Mouse (Mus musculus): Measurements from ENCODE around the gene Syde1. TPM values are rescaled to one million over a fixed set of nuclear protein-coding genes. Genes with fewer than 3 reads are reported as not detected.

Gene Syde1
- polyA plus RNA-seq, 1 experiment from 2014 or later = 12.2 TPM

- Histone ChIP-seq H3K36me3 (peaks cover 14% of the 10 kb centered on the region), H3K27ac (no peak overlapping the region), H3K9me3 (no peaks in the 10 kb centered on the region), H3K4me1 (replicated peaks) (peaks cover 17% of the 10 kb centered on the region), H3K4me3 (no peak overlapping the region), H3K27me3 (ENCODE audit: insufficient read depth, poor library complexity, severe bottlenecking) (no peaks in the 10 kb centered on the region)
- no peak for DNase-seq (ENCODE audit: low spot score)
- WGBS = 81% methylated on average over 3 of the region's 3 CpGs
Observed at GRCm38 (mm10) chr10:78573226-78573625, 18.5 kb downstream of the Syde1 start.

DNA sequence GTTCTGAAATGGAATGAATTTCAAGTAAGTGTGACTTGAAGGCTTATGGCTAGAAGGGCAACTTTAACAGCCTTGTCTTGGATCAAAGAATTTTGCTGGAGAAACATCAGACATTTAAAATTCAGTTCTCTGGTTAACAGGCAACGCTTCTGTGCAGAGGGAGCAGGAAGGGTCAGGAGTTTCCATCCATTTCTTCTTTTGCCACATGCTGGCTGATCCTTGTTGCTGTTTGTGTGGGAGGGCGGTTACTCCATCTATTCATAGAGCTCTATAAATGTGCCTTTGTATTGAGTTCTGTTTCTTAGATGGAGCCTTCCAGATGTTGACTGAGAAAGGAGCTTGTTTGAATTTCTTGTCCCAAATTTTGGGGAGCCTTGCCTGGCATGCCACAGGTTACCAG is 20.9 kb downstream of the Syde1 start:
- Histone ChIP-seq H3K27ac (no peak overlapping the region), H3K36me3 (no peaks in the 10 kb centered on the region), H3K9me3 (no peaks in the 10 kb centered on the region), H3K27me3 (ENCODE audit: insufficient read depth, poor library complexity, severe bottlenecking) (no peaks in the 10 kb centered on the region), H3K4me1 (replicated peaks) (peaks cover 17% of the 10 kb centered on the region), H3K4me3 (no peak overlapping the region)
- WGBS = 67% methylated on average over 2 of the region's 2 CpGs
- no peak for DNase-seq (ENCODE audit: low spot score)

DNA sequence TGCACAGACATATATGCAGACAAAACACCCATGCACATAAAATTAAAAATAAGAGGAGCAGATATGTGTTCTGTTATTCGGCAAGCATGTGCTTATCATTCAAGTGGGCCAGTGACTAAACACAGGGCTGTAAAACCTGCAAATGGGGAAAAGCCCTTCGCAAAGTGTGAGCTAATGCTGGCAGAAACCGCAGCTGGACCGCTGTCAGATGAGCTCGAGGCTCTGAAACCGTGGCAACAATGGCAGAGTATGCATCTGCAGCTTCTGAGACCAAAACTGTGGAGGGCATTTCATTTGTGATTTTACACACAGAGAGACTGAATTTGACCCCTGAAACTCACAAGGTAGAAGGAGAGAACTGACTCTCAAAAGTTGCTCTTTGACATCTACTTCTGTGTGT is 21.3 kb downstream of the Syde1 start:
- 71% methylated on average over 6 of the region's 6 CpGs for WGBS
- H3K27ac ChIP-seq = no peak overlapping the region

GRCm38 (mm10) chr10:78569686-78570085 is 22.1 kb downstream of the Syde1 start:
- DNase-seq (ENCODE audit: low spot score) = no peak
- WGBS = 66% methylated on average over 3 of the region's 3 CpGs
- Histone ChIP-seq H3K9me3 (no peaks in the 10 kb centered on the region), H3K4me1 (replicated peaks) (0 out of 2 replicates have a peak, but pooled peaks cover 6% of the 10 kb centered on the region), H3K27ac (no peak overlapping the region), H3K4me3 (no peak overlapping the region), H3K36me3 (no peaks in the 10 kb centered on the region), H3K27me3 (ENCODE audit: insufficient read depth, poor library complexity, severe bottlenecking) (no peaks in the 10 kb centered on the region)

More for the DNA sequence above, 21.3 kb downstream of the Syde1 start:
- DNase-seq (ENCODE audit: low spot score) = no peak
- Histone ChIP-seq H3K4me1 (replicated peaks) (peaks cover 12% of the 10 kb centered on the region), H3K27me3 (ENCODE audit: insufficient read depth, poor library complexity, severe bottlenecking) (no peaks in the 10 kb centered on the region), H3K36me3 (no peaks in the 10 kb centered on the region), H3K4me3 (no peak overlapping the region), H3K9me3 (no peaks in the 10 kb centered on the region)

DNA sequence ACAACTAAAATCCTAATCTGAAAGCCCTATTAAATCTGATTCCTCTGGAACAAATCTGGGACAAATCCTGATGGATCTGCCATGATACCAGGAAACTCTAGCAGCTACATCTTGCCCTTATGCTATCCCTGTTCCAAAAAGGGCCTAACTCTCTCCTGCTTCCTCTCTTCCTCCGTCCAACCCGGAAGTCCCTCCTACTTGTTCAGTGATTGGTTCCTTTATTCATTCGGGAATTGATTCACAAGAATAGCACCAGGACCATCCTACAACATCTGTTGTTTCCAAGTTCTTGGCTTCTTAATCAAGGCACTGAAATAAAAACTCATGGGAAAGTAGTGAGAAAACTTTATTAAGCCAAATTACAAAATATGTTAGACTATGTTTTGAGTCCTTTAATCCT is 22.6 kb downstream of the Syde1 start:
- H3K27ac ChIP-seq = no peak overlapping the region
- WGBS = 87% methylated on average over 3 of the region's 3 CpGs
- no peaks in the 10 kb centered on the region for H3K9me3 ChIP-seq
- H3K4me3 ChIP-seq = no peak overlapping the region
- no peaks in the 10 kb centered on the region for H3K27me3 ChIP-seq (ENCODE audit: insufficient read depth, poor library complexity, severe bottlenecking)
- H3K36me3 ChIP-seq = no peaks in the 10 kb centered on the region
- DNase-seq (ENCODE audit: low spot score) = no peak
- 0 out of 2 replicates have a peak, but pooled peaks cover 6% of the 10 kb centered on the region for H3K4me1 ChIP-seq (replicated peaks)

- Histone ChIP-seq H3K36me3 (no peaks in the 10 kb centered on the region), H3K4me3 (no peak overlapping the region), H3K4me1 (replicated peaks) (no peaks in the 10 kb centered on the region), H3K27ac (no peak overlapping the region), H3K9me3 (no peaks in the 10 kb centered on the region), H3K27me3 (ENCODE audit: insufficient read depth, poor library complexity, severe bottlenecking) (no peaks in the 10 kb centered on the region)
- WGBS = 93% methylated on average over 1 of the region's 1 CpGs
- DNase-seq (ENCODE audit: low spot score) = no peak
Observed at GRCm38 (mm10) chr10:78565070-78565469, 26.7 kb downstream of the Syde1 start.

DNA sequence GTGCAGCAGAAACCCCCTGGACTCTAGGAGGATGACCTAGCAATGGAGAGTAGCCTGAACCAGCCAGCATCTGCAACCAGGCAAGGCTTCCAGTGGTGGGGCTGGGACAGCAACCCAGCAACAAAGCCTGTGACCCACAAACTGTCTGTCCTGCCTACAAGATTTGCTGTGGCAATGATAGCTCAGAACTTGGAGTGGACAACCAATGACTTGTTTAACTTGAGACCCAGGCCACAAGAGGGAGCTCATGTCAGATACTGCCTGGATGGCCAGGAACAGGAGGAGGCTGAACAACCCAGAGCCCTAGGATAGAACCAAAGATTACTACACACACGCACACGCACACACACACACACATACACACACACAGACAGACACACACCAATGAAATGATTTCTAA is 50.8 kb downstream of the Syde1 start:
- Histone ChIP-seq H3K9me3 (no peaks in the 10 kb centered on the region), H3K36me3 (no peaks in the 10 kb centered on the region), H3K27ac (no peak overlapping the region), H3K4me3 (no peak overlapping the region), H3K4me1 (replicated peaks) (no peaks in the 10 kb centered on the region), H3K27me3 (ENCODE audit: insufficient read depth, poor library complexity, severe bottlenecking) (no peaks in the 10 kb centered on the region)
- WGBS = 66% methylated on average over 2 of the region's 2 CpGs
- no peak for DNase-seq (ENCODE audit: low spot score)

Other genes with a start within 250 kb of the Syde1 start
- gene Agpat3, start 239.5 kb downstream of the Syde1 start, polyA plus RNA-seq (2016; fragmentation: Nextera tagmentation; extraction: Ambion mirVana) = 40.1 and 47.2 TPM in 2 replicates
- 322 and 331 TPM in 2 replicates for gene Rrp1, start 178.9 kb downstream of the Syde1 start, polyA plus RNA-seq (2016; fragmentation: Nextera tagmentation; extraction: Ambion mirVana)
- 117 and 129 TPM in 2 replicates for gene Cstb, start 166.3 kb downstream of the Syde1 start, polyA plus RNA-seq (2016; fragmentation: Nextera tagmentation; extraction: Ambion mirVana)
- gene Pdxk, start 127.0 kb downstream of the Syde1 start, polyA plus RNA-seq (2016; fragmentation: Nextera tagmentation; extraction: Ambion mirVana) = 10.0 and 11.1 TPM in 2 replicates
- gene Olfr1358, start 74.5 kb downstream of the Syde1 start, polyA plus RNA-seq (2016; fragmentation: Nextera tagmentation; extraction: Ambion mirVana) = not detected in 2 replicates
- gene Ilvbl, start 17.6 kb downstream of the Syde1 start, polyA plus RNA-seq (2016; fragmentation: Nextera tagmentation; extraction: Ambion mirVana) = 35.5 and 48.0 TPM in 2 replicates
- gene Olfr1357, start 26.1 kb upstream of the Syde1 start, polyA plus RNA-seq (2016; fragmentation: Nextera tagmentation; extraction: Ambion mirVana) = not detected in 2 replicates
- gene Casp14, start 126.3 kb upstream of the Syde1 start, polyA plus RNA-seq (2016; fragmentation: Nextera tagmentation; extraction: Ambion mirVana) = 0.07 TPM in 1 of 2 replicates, not detected in the other
- gene Ccdc105, start 161.1 kb upstream of the Syde1 start, polyA plus RNA-seq (2016; fragmentation: Nextera tagmentation; extraction: Ambion mirVana) = 0.09 and 0.19 TPM in 2 replicates
- 1.1 and 1.6 TPM in 2 replicates for gene Slc1a6, start 188.5 kb upstream of the Syde1 start, polyA plus RNA-seq (2016; fragmentation: Nextera tagmentation; extraction: Ambion mirVana)